Mouse (Mus musculus) cortical plate, adult 2 months (tissue): ENCODE measurements at regions not wholly inside any gene's neighbourhood (a gene's known extent, or its start where the extent isn't known, plus 50 kb on each side); places are given as distances from the start of the nearest gene placed in this dataset.

Experiments used
- CTCF ChIP-seq: fragments of 200-500 bp; IDR thresholded peaks from 2 replicates; pipeline ENCODE4 v1.5.1; 2011; ENCODE audit warnings: mild to moderate bottlenecking, control low read depth, low read length; ENCODE audit not compliant: insufficient read depth; ENCODE audit errors: extremely low read depth
- POLR2A ChIP-seq: fragments of 200-500 bp; IDR thresholded peaks from 2 replicates; pipeline ENCODE4 v1.6.1; 2011; ENCODE audit warnings: mild to moderate bottlenecking, low read length, control low read depth; ENCODE audit not compliant: insufficient read depth; ENCODE audit errors: extremely low read depth

DNA sequence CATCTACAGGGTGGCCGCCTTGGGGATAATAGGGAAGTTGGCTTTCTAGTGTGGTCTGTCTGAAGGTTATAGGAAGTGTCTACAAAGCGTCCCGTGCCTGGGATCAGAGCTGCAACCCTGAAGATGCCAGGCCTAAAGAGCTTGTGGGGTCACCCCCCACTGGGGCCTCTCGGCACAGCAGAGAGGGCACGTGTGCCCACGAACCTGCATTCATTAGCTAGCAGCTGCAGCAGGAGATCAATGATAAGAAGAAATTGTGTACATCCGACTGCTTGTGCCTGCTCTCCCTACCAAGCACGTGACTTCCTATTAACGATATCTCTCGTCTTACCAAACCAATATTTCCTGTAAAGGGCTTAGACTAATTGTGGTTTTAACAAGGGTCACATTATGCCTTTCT is 200.9 kb downstream of the Maf start:
- TF ChIP-seq CTCF (no peak), POLR2A (no peak)
